Mouse (Mus musculus) E14TG2a.4 (cell line): Measurements from ENCODE around the gene Kctd12.

Experiments
- CTCF ChIP-seq: conservative IDR thresholded peaks from 2 replicates; pipeline ENCODE4 v1.5.1; 2014; ENCODE audit warnings: low read length
- NANOG ChIP-seq: IDR thresholded peaks from 2 replicates; pipeline ENCODE4 v1.6.1; 2014; ENCODE audit warnings: borderline replicate concordance, low read length, mixed read lengths
- POU5F1 ChIP-seq: IDR thresholded peaks from 2 replicates; pipeline ENCODE4 v1.6.1; 2014; ENCODE audit warnings: low read length, borderline replicate concordance

- no peak for TF ChIP-seq CTCF
- no peak for TF ChIP-seq POU5F1
- TF ChIP-seq NANOG, result no peak
These were observed 6.8 kb upstream of the Kctd12 start for GRCm38 (mm10) chr14:102989254-102989653.
